ENCODE assay signal across 22 mouse cellular contexts in genomic region chr6:48388221-48388620, GRCm38 (mm10). TPM values are rescaled to one million over a fixed set of nuclear protein-coding genes. Genes with fewer than 3 reads are reported as not detected.
DNase-seq lines count a peak whose midpoint lies in the region; ATAC-seq and TF ChIP-seq lines count a peak whose summit lies in the region.
"Had no signal": no experiment of that assay in that cellular context is flagged by ENCODE, and none has a peak within 500 bp of the region (broad histone marks: within the 10 kb centered on the region; RNA-seq: fewer than 3 reads in every experiment).

No protein-coding gene starts in this region.

- DNase-seq in liver, postnatal 0 days = no peak
- DNase-seq in liver, embryonic 11.5 days (ENCODE audit: low spot score) = no peak
- DNase-seq: adrenal gland, adult 2 months; adrenal gland, postnatal 10 days; adrenal gland, postnatal 25 days; cerebellum, adult 11 months; cerebellum, adult 18-20 months; cerebellum, adult 8-10 months; cerebellum, adult 9-11 months; cerebellum, postnatal 14 days; cerebellum, postnatal 36 days; embryo, embryonic 11 days; forebrain, postnatal 0 days had no signal

- 0 out of 2 replicates have a peak, but pooled peaks have one; percentile 19 for ATAC-seq in intestine, postnatal 0 days
- ATAC-seq in intestine, embryonic 16.5 days = no peak
- peak; percentile 86 for ATAC-seq in liver, postnatal 0 days
- no peak for ATAC-seq in liver, embryonic 11.5 days (replicated peaks; ENCODE audit: low FRiP score)
- ATAC-seq in forebrain, embryonic 16.5 days = no peak
- ATAC-seq: forebrain, embryonic 14.5 days; forebrain, postnatal 0 days had no signal

- no peak overlapping the region for H3K4me3 ChIP-seq in intestine, postnatal 0 days (ENCODE audit: low read depth, low read length)
- H3K4me3 ChIP-seq in intestine, embryonic 16.5 days (ENCODE audit: low read length) = no peak overlapping the region
- H3K4me3 ChIP-seq in liver, postnatal 0 days (ENCODE audit: low read depth, low read length) = no peak overlapping the region
- H3K4me3 ChIP-seq in liver, embryonic 11.5 days (ENCODE audit: low read depth, low read length) = no peak overlapping the region
- no peak overlapping the region for H3K4me3 ChIP-seq in forebrain, embryonic 16.5 days (replicated peaks; ENCODE audit: low read length)
- H3K4me3 ChIP-seq: embryonic facial prominence, embryonic 13.5 days; embryonic facial prominence, embryonic 15.5 days; erythroblast, embryonic 14.5 days; forebrain, embryonic 10.5 days; forebrain, embryonic 12.5 days had no signal

- TF ChIP-seq EP300 in liver, postnatal 0 days (IDR thresholded peaks at IDR 0.05; ENCODE audit: low read depth) = peak; percentile 29; the same call in 1 of the 2 replicates

- WGBS in intestine, postnatal 0 days = 35% methylated on average over 3 of the region's 3 CpGs
- 55% methylated on average over 3 of the region's 3 CpGs for WGBS in intestine, embryonic 16.5 days
- 44% methylated on average over 3 of the region's 3 CpGs for WGBS in liver, postnatal 0 days (ENCODE audit: insufficient replicate concordance)
- WGBS in liver, embryonic 11.5 days = 48% methylated on average over 3 of the region's 3 CpGs
- 75% methylated on average over 3 of the region's 3 CpGs for WGBS in forebrain, embryonic 16.5 days

- H3K36me3 ChIP-seq in intestine, postnatal 0 days (ENCODE audit: control insufficient read depth, insufficient read depth) = no peaks in the 10 kb centered on the region
- H3K36me3 ChIP-seq in intestine, embryonic 16.5 days (ENCODE audit: control insufficient read depth, insufficient read depth, low read length) = no peaks in the 10 kb centered on the region
- H3K36me3 ChIP-seq in liver, postnatal 0 days (replicated peaks; ENCODE audit: insufficient read depth, low read length) = no peaks in the 10 kb centered on the region
- no peaks in the 10 kb centered on the region for H3K36me3 ChIP-seq in liver, embryonic 11.5 days (ENCODE audit: control insufficient read depth, insufficient read depth, low read length)
- no peaks in the 10 kb centered on the region for H3K36me3 ChIP-seq in forebrain, embryonic 16.5 days (ENCODE audit: control insufficient read depth, insufficient read depth)
- H3K36me3 ChIP-seq: embryonic facial prominence, embryonic 13.5 days; embryonic facial prominence, embryonic 15.5 days; forebrain, embryonic 10.5 days; forebrain, embryonic 12.5 days had no signal

- H3K4me2 ChIP-seq in intestine, postnatal 0 days (replicated peaks; ENCODE audit: low read depth) = no peak overlapping the region
- no peak overlapping the region for H3K4me2 ChIP-seq in intestine, embryonic 16.5 days (ENCODE audit: low read depth, low read length)
- no peak overlapping the region for H3K4me2 ChIP-seq in liver, postnatal 0 days (ENCODE audit: low read depth, low read length)
- no peak overlapping the region for H3K4me2 ChIP-seq in liver, embryonic 11.5 days
- H3K4me2 ChIP-seq in forebrain, embryonic 16.5 days (ENCODE audit: low read length) = no peak overlapping the region
- H3K4me2 ChIP-seq: embryonic facial prominence, embryonic 13.5 days; embryonic facial prominence, embryonic 15.5 days; forebrain, embryonic 12.5 days had no signal

- H3K9ac ChIP-seq in intestine, postnatal 0 days (ENCODE audit: low read depth, low read length) = no peak overlapping the region
- H3K9ac ChIP-seq in intestine, embryonic 16.5 days (ENCODE audit: low read depth, low read length) = no peak overlapping the region
- H3K9ac ChIP-seq in liver, postnatal 0 days (replicated peaks) = no peak overlapping the region
- H3K9ac ChIP-seq in liver, embryonic 11.5 days (ENCODE audit: low read depth, low read length) = no peak overlapping the region
- H3K9ac ChIP-seq in forebrain, embryonic 16.5 days (replicated peaks; ENCODE audit: low read depth, low read length) = no peak overlapping the region
- H3K9ac ChIP-seq: embryonic facial prominence, embryonic 13.5 days; embryonic facial prominence, embryonic 15.5 days; forebrain, embryonic 12.5 days; forebrain, postnatal 0 days had no signal

- no peak overlapping the region for H3K27ac ChIP-seq in intestine, postnatal 0 days (ENCODE audit: low read depth, low read length)
- no peak overlapping the region for H3K27ac ChIP-seq in intestine, embryonic 16.5 days (ENCODE audit: low read length)
- peak overlapping the region; percentile 58; the same call in 1 of the 2 replicates for H3K27ac ChIP-seq in liver, postnatal 0 days (ENCODE audit: low read depth)
- no peak overlapping the region for H3K27ac ChIP-seq in liver, embryonic 11.5 days (ENCODE audit: low read depth, low read length)
- no peak overlapping the region for H3K27ac ChIP-seq in forebrain, embryonic 16.5 days (ENCODE audit: low read length)
- H3K27ac ChIP-seq: embryonic facial prominence, embryonic 13.5 days; embryonic facial prominence, embryonic 15.5 days; forebrain, embryonic 10.5 days; forebrain, embryonic 12.5 days had no signal

- no peak for TF ChIP-seq CTCF in intestine, postnatal 0 days (IDR thresholded peaks at IDR 0.05; ENCODE audit: low read depth)
- no peak for TF ChIP-seq CTCF in liver, postnatal 0 days (IDR thresholded peaks at IDR 0.05; ENCODE audit: low read depth)

- H3K4me1 ChIP-seq in intestine, postnatal 0 days (replicated peaks; ENCODE audit: control insufficient read depth, insufficient read depth, low read length) = no peaks in the 10 kb centered on the region
- no peaks in the 10 kb centered on the region for H3K4me1 ChIP-seq in intestine, embryonic 16.5 days (ENCODE audit: control insufficient read depth, insufficient read depth, low read length)
- no peaks in the 10 kb centered on the region for H3K4me1 ChIP-seq in liver, postnatal 0 days (ENCODE audit: insufficient read depth)
- no peaks in the 10 kb centered on the region for H3K4me1 ChIP-seq in liver, embryonic 11.5 days (replicated peaks; ENCODE audit: control insufficient read depth, insufficient read depth, low read length)
- no peaks in the 10 kb centered on the region for H3K4me1 ChIP-seq in forebrain, embryonic 16.5 days (replicated peaks; ENCODE audit: control insufficient read depth, insufficient read depth, low read length)
- H3K4me1 ChIP-seq: embryonic facial prominence, embryonic 13.5 days; embryonic facial prominence, embryonic 15.5 days; forebrain, embryonic 10.5 days; forebrain, embryonic 12.5 days had no signal

- no peaks in the 10 kb centered on the region for H3K9me3 ChIP-seq in intestine, postnatal 0 days (ENCODE audit: control insufficient read depth)
- no peaks in the 10 kb centered on the region for H3K9me3 ChIP-seq in intestine, embryonic 16.5 days (ENCODE audit: control insufficient read depth, low read length)
- H3K9me3 ChIP-seq in liver, postnatal 0 days (ENCODE audit: low read length) = no peaks in the 10 kb centered on the region
- H3K9me3 ChIP-seq in liver, embryonic 11.5 days (ENCODE audit: control insufficient read depth, low read length) = no peaks in the 10 kb centered on the region
- peaks cover 3% of the 10 kb centered on the region; the same call in 1 of the 2 replicates for H3K9me3 ChIP-seq in forebrain, embryonic 16.5 days (ENCODE audit: control insufficient read depth, low read length)
- H3K9me3 ChIP-seq: embryonic facial prominence, embryonic 13.5 days; embryonic facial prominence, embryonic 15.5 days had no signal

- H3K27me3 ChIP-seq in intestine, postnatal 0 days (replicated peaks; ENCODE audit: control insufficient read depth, insufficient read depth, low read length) = no peaks in the 10 kb centered on the region
- H3K27me3 ChIP-seq in intestine, embryonic 16.5 days (replicated peaks; ENCODE audit: control insufficient read depth, insufficient read depth, low read length) = no peaks in the 10 kb centered on the region
- no peaks in the 10 kb centered on the region for H3K27me3 ChIP-seq in liver, postnatal 0 days (ENCODE audit: insufficient read depth, low read length)
- H3K27me3 ChIP-seq in liver, embryonic 11.5 days (replicated peaks; ENCODE audit: control insufficient read depth, insufficient read depth, low read length) = no peaks in the 10 kb centered on the region
- no peaks in the 10 kb centered on the region for H3K27me3 ChIP-seq in forebrain, embryonic 16.5 days (replicated peaks; ENCODE audit: control insufficient read depth, insufficient read depth, low read length)
- H3K27me3 ChIP-seq: embryonic facial prominence, embryonic 13.5 days; embryonic facial prominence, embryonic 15.5 days had no signal

RNA-seq across cellular contexts. Expression of gene Krba1, which starts 7.2 kb away (rescaled TPM):
- polyA plus RNA-seq in intestine, postnatal 0 days (2015; fragmentation: Nextera tagmentation; extraction: Ambion mirVana) = 20.0 and 20.1 TPM in 2 replicates
- 16.0 and 18.2 TPM in 2 replicates for polyA plus RNA-seq in intestine, embryonic 16.5 days (2015; fragmentation: Nextera tagmentation; extraction: Ambion mirVana)
- 1.9 and 2.2 TPM in 2 replicates for polyA plus RNA-seq in liver, postnatal 0 days (2015; fragmentation: Nextera tagmentation; extraction: Ambion mirVana)
- 7.8 and 10.1 TPM in 2 replicates for polyA plus RNA-seq in liver, embryonic 11.5 days (2014; fragmentation: Nextera tagmentation; extraction: Ambion mirVana)
- polyA plus RNA-seq in forebrain, embryonic 16.5 days (2015; fragmentation: Nextera tagmentation; extraction: Ambion mirVana) = 28.4 and 30.9 TPM in 2 replicates

RNA-seq across cellular contexts. Expression of gene Zfp467, which starts 57.4 kb away (rescaled TPM):
- polyA plus RNA-seq in intestine, postnatal 0 days (2015; fragmentation: Nextera tagmentation; extraction: Ambion mirVana) = 18.9 and 19.3 TPM in 2 replicates
- 17.3 and 17.8 TPM in 2 replicates for polyA plus RNA-seq in intestine, embryonic 16.5 days (2015; fragmentation: Nextera tagmentation; extraction: Ambion mirVana)
- polyA plus RNA-seq in liver, postnatal 0 days (2015; fragmentation: Nextera tagmentation; extraction: Ambion mirVana) = 4.9 TPM in 2 replicates
- polyA plus RNA-seq in liver, embryonic 11.5 days (2014; fragmentation: Nextera tagmentation; extraction: Ambion mirVana) = 5.3 and 6.9 TPM in 2 replicates
- polyA plus RNA-seq in forebrain, embryonic 16.5 days (2015; fragmentation: Nextera tagmentation; extraction: Ambion mirVana) = 28.7 and 29.8 TPM in 2 replicates

RNA-seq across cellular contexts. Expression of gene Sspo, which starts 59.8 kb away (rescaled TPM):
- polyA plus RNA-seq in intestine, postnatal 0 days (2015; fragmentation: Nextera tagmentation; extraction: Ambion mirVana) = 0.61 and 0.74 TPM in 2 replicates
- polyA plus RNA-seq in intestine, embryonic 16.5 days (2015; fragmentation: Nextera tagmentation; extraction: Ambion mirVana) = 0.38 and 0.73 TPM in 2 replicates
- 0.01 and 0.06 TPM in 2 replicates for polyA plus RNA-seq in liver, postnatal 0 days (2015; fragmentation: Nextera tagmentation; extraction: Ambion mirVana)
- polyA plus RNA-seq in liver, embryonic 11.5 days (2014; fragmentation: Nextera tagmentation; extraction: Ambion mirVana) = 0.05 and 0.16 TPM in 2 replicates
- 0.16 and 0.19 TPM in 2 replicates for polyA plus RNA-seq in forebrain, embryonic 16.5 days (2015; fragmentation: Nextera tagmentation; extraction: Ambion mirVana)
- polyA plus RNA-seq: erythroblast, embryonic 14.5 days had no signal

Comparison
In these comparisons a context has a peak if more than half of its experiments do, and no peak if none do; other contexts are left out.
1. ATAC-seq: peak in intestine, postnatal 0 days (single experiment) and liver, postnatal 0 days (single experiment); none in intestine, embryonic 16.5 days (single experiment), liver, embryonic 11.5 days (single experiment) and forebrain, embryonic 16.5 days (single experiment).